Mouse (Mus musculus) urinary bladder, postnatal 25 days (tissue): ENCODE measurements around the gene Serpina3c.
"Not testable (repeated sequence)": the region's sequence is repeated elsewhere in the genome, so short reads cannot be mapped to it uniquely, and the experiment has no call there.

Experiments
- DNase-seq: peaks from one replicate; pipeline ENCODE4 v3.0.0; 2022; ENCODE audit warnings: low spot score

Serpina3c gene

GRCm38 (mm10) chr12:104112333-104112732 is 41.3 kb downstream of the Serpina3c start, which contains the start of gene Serpina3a:
Gene Serpina3a, plus strand, starts transcription at chr12:104112724.
- not testable (repeated sequence) for DNase-seq

GRCm38 (mm10) chr12:104108507-104108906 is 45.2 kb downstream of the Serpina3c start:
- no peak for DNase-seq

- no peak for DNase-seq
These were observed 46.8 kb downstream of the Serpina3c start for GRCm38 (mm10) chr12:104106919-104107318.

DNA sequence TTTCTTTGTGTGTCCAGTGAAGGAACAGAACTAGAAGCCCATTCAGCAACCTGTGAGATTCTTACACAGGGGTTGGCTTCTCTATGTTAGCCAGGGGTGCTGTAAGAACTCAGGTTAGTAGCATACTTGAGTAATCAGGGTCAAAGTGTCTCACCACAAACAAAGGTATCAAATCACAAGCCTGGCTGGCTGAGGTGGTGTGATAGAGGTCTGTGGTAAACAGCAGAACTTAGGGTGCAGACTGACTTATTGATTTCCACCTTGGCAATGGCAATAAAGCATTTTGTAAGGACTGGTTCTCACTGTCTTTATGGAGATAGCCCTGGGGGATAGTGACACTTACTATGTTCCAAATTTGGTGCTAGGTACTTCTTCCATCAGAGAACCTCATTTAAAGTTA is 47.8 kb downstream of the Serpina3c start:
- DNase-seq, result no peak

- no peak for DNase-seq
These were observed 52.9 kb downstream of the Serpina3c start, which contains the start of gene Serpina5 for GRCm38 (mm10) chr12:104100768-104101167. Gene Serpina5, plus strand, starts transcription at chr12:104101113.
